Mouse (Mus musculus) testis, postnatal 10 days (tissue): ENCODE data around the gene Pde4d.

Source experiments
- DNase-seq: peaks from one replicate; pipeline ENCODE4 v3.0.0; 2021; ENCODE audit warnings: low spot score

The Pde4d gene

GRCm38 (mm10) chr13:109175281-109175680 is 725.5 kb downstream of the Pde4d start:
- no peak for DNase-seq

DNA sequence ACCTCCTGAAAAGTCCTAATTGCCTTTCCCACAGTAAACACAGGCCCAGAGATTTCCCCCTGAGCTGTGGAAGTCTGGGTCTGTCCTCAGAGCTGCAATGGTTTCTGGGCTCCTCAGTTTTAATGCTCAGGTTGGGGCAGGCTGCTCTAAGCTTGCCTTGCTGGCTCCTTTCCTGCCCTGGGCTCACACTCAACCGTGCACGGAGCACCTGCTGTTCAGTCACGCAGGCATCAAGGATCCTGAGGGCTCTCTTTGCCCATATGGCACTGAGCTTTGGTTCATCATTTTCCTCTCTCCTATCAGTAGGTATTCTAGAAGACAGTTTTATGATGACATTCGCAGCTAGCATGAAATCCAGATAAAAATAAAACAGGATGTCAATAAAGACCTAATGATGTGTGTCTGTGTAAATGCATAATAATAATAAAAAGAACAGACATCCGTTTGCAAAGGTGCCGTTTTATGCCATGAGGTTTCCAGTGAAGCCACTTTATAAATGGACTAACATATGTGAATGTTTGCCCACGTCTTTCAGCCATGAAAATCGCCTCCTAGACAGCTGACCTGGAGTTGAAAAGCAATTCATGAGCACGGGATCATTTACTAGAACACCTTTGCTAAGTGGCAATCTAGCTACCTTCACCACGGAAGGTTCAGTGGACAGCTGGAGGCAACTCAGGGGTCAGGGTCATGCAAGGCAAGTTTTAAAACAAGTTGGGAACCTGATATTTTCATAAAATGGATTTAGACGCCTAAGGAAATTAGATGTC is 726.3 kb downstream of the Pde4d start:
- DNase-seq: no peak

GRCm38 (mm10) chr13:109181363-109181762 is 731.6 kb downstream of the Pde4d start:
- no peak for DNase-seq

- no peak for DNase-seq
Observed at GRCm38 (mm10) chr13:109190652-109191051, 740.9 kb downstream of the Pde4d start.

- DNase-seq: no peak
Observed at GRCm38 (mm10) chr13:109191176-109191575, 741.4 kb downstream of the Pde4d start.

GRCm38 (mm10) chr13:109205541-109205940 is 755.8 kb downstream of the Pde4d start:
- DNase-seq: no peak

- DNase-seq: no peak
Observed at GRCm38 (mm10) chr13:109208607-109209006, 758.9 kb downstream of the Pde4d start.

DNA sequence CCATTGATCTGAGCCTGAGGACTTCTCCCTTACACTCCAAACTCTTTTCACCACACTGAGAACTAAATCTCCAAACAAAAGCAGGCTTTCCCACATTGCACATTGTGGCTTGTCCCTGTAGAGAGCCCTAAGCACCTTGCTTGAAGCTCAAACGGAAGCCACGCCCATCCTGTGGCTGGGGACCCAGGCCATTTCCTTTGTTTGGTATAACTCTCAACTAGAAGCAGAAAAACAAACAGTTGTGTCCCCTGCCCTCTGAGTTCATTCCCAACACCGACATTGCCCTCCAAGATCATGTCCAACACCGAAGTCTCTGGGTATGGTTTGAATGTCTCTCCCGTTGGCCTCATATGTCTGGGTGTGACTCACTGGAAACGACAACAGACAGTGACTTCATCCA is 759.7 kb downstream of the Pde4d start:
- DNase-seq: no peak

DNA sequence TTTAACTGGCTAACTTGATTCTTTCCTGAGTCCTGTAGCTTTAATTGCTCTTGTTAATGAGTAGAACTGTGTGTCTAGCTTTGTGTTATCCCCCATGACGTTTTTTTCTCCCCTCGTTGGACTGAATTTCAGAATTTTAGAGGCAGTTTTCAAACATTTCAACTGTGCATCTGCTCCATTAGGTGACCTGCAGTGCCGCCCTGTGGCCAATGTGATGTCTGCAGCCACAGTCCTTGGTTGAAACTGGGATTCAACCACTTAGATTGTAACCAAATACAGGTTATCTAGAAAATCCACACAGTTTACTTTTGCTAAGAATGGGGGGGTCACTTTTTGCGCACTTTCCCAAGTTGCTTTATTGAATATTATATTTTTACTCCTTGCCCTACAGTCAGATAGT is 760.7 kb downstream of the Pde4d start:
- peak; percentile 92 for DNase-seq

GRCm38 (mm10) chr13:109211471-109211870 is 761.7 kb downstream of the Pde4d start:
- no peak for DNase-seq

GRCm38 (mm10) chr13:109211941-109212487 is 762.3 kb downstream of the Pde4d start:
- no peak for DNase-seq

- no peak for DNase-seq
Observed at GRCm38 (mm10) chr13:109212788-109213473, 763.2 kb downstream of the Pde4d start.

GRCm38 (mm10) chr13:109219019-109219725 is 769.4 kb downstream of the Pde4d start:
- no peak for DNase-seq

- no peak for DNase-seq
Observed at GRCm38 (mm10) chr13:109228967-109229617, 779.3 kb downstream of the Pde4d start.

DNA sequence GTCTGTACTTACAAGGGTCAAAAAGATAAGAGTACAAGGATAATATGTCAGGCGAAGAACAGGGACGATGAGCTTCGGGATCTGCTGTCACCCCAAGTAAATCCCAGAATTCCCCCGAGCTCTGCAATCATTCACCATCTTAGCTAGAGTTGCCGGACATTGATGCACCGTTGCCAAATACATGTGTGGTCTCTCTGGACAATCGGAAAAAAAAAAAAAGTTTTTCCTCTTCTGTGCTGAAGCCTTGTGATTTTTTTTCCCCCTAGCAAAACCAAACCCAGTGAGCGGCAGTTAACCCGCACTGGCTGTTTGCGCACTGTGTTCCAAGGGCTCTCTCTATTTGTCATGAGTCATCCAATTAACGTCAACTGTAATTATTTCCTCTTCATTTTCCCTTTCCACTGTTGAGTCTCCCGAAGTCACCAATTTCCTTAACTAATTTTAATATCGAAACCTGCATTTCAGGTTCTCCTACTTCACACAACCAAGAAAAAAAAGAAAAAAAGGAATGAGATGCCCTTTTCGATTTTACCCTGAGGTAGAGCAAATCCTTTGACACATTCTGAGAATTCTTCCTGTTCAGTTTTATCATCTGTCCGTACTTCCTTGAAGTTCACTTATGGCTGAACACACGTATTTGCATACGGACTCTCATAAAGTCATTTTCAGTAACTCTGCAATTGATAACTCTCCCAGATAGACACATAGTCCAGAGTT is 780.0 kb downstream of the Pde4d start:
- DNase-seq: no peak

GRCm38 (mm10) chr13:109230335-109230987 is 780.7 kb downstream of the Pde4d start:
- DNase-seq: no peak

DNA sequence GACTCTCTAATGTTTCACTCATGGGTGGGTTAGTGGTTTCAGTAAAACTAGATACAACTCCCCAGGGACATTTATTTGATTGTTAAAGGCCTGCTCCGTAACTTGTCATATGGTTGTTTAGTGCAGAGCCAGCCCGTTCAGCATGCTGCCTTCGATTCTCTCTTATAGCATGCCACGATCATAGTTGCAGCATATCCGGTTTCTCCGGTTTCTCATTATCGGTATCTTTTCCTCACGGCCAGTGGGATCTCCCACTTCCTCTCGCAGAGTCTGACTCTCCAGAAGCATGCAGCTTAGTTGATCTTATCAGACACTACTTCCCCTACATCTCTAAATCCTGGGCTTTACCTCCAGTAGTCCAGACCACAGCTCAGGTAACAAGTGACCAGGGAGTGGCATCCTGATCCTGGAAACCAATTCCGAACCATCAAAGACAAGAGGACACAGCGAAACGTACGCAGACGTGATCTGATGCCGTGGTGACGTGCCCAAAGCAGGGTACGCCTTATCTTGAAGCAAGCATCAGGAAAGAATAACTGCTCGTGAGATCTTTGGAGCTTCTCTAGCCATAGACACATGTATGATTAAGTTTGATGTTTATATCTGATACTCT is 782.2 kb downstream of the Pde4d start:
- DNase-seq: no peak

GRCm38 (mm10) chr13:109232531-109232930 is 782.8 kb downstream of the Pde4d start:
- DNase-seq: no peak

GRCm38 (mm10) chr13:109233911-109234613 is 784.3 kb downstream of the Pde4d start:
- DNase-seq: no peak

DNA sequence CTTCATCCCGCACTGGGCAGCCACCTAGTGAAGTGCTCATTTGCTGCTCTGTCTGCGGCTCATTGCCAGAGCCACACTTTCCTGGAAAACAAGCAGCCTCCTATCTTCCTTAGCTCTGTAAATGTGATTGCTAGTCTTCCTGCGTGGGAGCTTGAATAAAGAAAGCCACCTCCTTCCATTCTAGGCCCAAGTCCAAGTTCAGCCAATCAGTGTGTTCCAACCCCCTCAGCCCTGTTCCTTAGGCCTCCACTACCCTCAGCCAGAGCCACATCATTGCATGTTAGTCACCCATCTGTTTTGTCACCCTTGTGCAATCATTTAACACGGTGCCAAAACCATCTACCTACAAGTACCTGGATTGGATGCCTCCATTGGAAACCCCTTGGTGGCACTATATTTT is 786.3 kb downstream of the Pde4d start:
- no peak for DNase-seq
